Mouse (Mus musculus) neural tube, embryonic 15.5 days (tissue): ENCODE measurements around the gene Mcm5. TPM values are rescaled to one million over a fixed set of nuclear protein-coding genes. Genes with fewer than 3 reads are reported as not detected.

Experiments used
- ATAC-seq: fragments of 200-750 bp; cut with Nextera tagmentation; 2 replicates; pipeline ENCODE4 v1.8.0; 2017; ENCODE audit warnings: mild to moderate bottlenecking, moderate TSS enrichment, moderate library complexity; ENCODE audit not compliant: low FRiP score
- H3K27ac ChIP-seq: fragments of 300-500 bp; sonication (generic); replicated peaks from 2 replicates; pipeline ENCODE4 v1.5.1; 2015; ENCODE audit warnings: mild to moderate bottlenecking, inconsistent platforms
- H3K27me3 ChIP-seq: fragments of 300-500 bp; sonication (generic); replicated peaks from 2 replicates; pipeline ENCODE4 v1.6.1; 2015; ENCODE audit warnings: inconsistent platforms
- H3K36me3 ChIP-seq: fragments of 300-500 bp; sonication (generic); 2 replicates; pipeline ENCODE4 v1.6.1; 2015; ENCODE audit warnings: inconsistent platforms
- H3K4me1 ChIP-seq: fragments of 300-500 bp; sonication (generic); 2 replicates; pipeline ENCODE4 v1.6.1; 2015; ENCODE audit warnings: inconsistent platforms
- H3K4me2 ChIP-seq: fragments of 300-500 bp; sonication (generic); 2 replicates; pipeline ENCODE4 v1.6.1; 2015; ENCODE audit warnings: inconsistent platforms, mild to moderate bottlenecking, moderate library complexity
- H3K4me3 ChIP-seq: fragments of 300-500 bp; sonication (generic); replicated peaks from 2 replicates; pipeline ENCODE4 v1.5.1; 2015; ENCODE audit warnings: mild to moderate bottlenecking, inconsistent platforms
- H3K9ac ChIP-seq: fragments of 300-500 bp; sonication (generic); replicated peaks from 2 replicates; pipeline ENCODE4 v1.6.1; 2015; ENCODE audit warnings: mild to moderate bottlenecking, inconsistent platforms
- H3K9me3 ChIP-seq: fragments of 300-500 bp; sonication (generic); replicated peaks from 2 replicates; pipeline ENCODE4 v1.6.1; 2016; ENCODE audit warnings: inconsistent platforms
- WGBS: fragments of 180-500 bp; shearing (Covaris S2); methylation state at CpG from one replicate; pipeline ENCODE4 v1.1.7; 2015; ENCODE audit warnings: mixed read lengths; 5-methylcytosine and 5-hydroxymethylcytosine counted together
- polyA plus RNA-seq: library from polyadenylated mRNA; unstranded; fragments of >200 nt; fragmentation: Nextera tagmentation; extraction: Ambion mirVana; gene quantifications from 2 replicates; pipeline ENCODE4 v1.2.1, GENCODE M21; 2015

The Mcm5 gene
- polyA plus RNA-seq, 1 experiment from 2014 or later, result 25.7 TPM

DNA sequence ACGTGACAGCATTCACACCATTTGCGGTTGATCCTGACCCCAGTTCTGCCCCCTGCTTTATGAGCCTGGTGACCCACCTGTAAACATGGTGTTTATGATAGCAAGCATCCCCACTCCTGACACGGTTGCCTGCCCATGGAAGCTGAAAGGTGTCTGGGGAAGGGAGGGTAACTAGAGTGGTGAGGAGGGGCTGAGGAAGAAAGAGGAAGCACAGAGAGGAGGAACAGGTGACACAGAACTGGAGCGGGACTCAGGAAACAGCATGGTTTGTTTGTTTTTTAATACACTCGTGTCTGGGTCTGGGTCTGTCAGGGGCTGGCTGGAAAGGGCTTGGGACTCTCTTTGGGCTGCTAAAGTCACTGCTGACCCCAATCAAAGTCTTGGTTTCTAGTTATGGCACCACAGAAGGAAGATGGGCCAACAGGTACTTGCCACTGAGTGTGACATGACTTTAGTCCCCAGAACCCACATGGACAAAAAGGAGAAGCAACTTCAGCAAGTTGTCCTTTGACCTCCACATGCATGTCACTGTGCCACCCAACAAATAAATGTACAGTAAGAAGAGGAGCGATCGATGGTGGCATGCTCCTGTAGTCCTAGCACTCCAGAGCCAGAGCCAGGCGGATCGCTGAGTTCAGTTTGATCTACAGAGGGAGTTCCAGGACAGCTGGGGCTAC, 27.9 kb upstream of the Mcm5 start:
- no peak overlapping the region for H3K4me3 ChIP-seq
- no peaks in the 10 kb centered on the region for H3K27me3 ChIP-seq
- no peak overlapping the region for H3K27ac ChIP-seq
- ATAC-seq, result no peak
- no peaks in the 10 kb centered on the region for H3K36me3 ChIP-seq
- WGBS, result 80% methylated on average over 9 of the region's 9 CpGs
- H3K9ac ChIP-seq, result no peak overlapping the region
- 0 out of 2 replicates have a peak, but pooled peaks cover 3% of the 10 kb centered on the region for H3K4me1 ChIP-seq
- no peaks in the 10 kb centered on the region for H3K9me3 ChIP-seq
- no peak overlapping the region for H3K4me2 ChIP-seq

DNA sequence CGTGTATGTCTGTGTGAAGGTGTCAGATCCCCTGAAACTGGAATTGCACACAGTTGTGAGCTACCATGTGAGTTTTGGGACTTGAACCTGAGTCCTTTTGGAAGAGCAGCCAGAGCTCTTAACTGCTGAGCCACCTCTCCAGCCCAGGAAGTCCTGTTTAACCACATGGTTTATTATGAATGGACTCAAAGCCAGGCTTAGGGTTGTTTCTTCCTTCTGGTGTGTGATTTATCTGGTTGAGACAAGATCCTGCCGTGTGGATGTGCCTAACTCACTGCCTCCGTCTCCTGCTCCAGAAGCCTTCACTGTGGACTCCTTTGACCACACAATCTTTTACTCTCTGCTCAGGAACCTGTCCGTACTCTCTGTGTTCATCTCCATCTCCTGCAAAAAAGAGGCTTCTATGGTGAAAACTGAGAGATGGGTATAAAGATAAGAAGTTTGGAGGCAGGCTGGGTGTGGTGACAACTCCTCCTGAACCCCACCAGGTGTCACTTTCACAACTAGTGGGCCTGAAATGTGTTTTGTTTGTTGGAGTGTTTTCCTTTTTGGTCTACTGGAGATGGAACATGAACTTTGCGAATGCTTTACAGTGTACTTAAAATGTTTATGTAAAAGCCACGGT, 27.1 kb upstream of the Mcm5 start:
- Histone ChIP-seq H3K36me3 (no peaks in the 10 kb centered on the region), H3K4me1 (0 out of 2 replicates have a peak, but pooled peaks cover 3% of the 10 kb centered on the region), H3K9ac (no peak overlapping the region), H3K27me3 (no peaks in the 10 kb centered on the region), H3K9me3 (no peaks in the 10 kb centered on the region), H3K4me2 (no peak overlapping the region), H3K27ac (no peak overlapping the region), H3K4me3 (no peak overlapping the region)
- 87% methylated on average over 6 of the region's 6 CpGs for WGBS
- no peak for ATAC-seq

DNA sequence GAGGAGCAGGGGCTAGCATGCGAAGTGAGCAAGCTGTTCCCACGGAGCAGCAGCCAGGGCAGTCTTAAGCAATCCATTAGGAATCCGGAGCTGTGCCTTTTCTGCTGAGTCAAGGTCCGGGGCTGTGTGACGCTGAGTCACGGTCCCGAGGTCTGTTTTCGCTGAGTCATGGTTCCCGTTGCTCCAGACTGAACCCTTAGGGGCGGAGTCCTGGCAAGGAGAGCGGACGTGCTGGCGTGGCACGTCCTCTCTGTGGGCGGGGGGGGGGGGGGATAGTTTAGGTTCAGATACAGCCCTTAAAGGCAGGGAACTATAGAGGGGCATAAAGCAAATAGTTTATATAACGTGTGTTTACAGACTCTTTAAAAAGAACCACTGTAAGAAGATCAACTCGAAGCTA, 25.5 kb upstream of the Mcm5 start:
- Histone ChIP-seq H3K27ac (no peak overlapping the region), H3K27me3 (no peaks in the 10 kb centered on the region), H3K4me2 (peak overlapping the region; percentile 55), H3K4me3 (peak overlapping the region; percentile 31), H3K9me3 (no peaks in the 10 kb centered on the region), H3K36me3 (no peaks in the 10 kb centered on the region), H3K9ac (no peak overlapping the region; the same call in 1 of the 2 replicates), H3K4me1 (peaks cover 3% of the 10 kb centered on the region; the same call in 1 of the 2 replicates)
- peak; percentile 89 for ATAC-seq
- WGBS, result 7% methylated on average over 16 of the region's 17 CpGs

DNA sequence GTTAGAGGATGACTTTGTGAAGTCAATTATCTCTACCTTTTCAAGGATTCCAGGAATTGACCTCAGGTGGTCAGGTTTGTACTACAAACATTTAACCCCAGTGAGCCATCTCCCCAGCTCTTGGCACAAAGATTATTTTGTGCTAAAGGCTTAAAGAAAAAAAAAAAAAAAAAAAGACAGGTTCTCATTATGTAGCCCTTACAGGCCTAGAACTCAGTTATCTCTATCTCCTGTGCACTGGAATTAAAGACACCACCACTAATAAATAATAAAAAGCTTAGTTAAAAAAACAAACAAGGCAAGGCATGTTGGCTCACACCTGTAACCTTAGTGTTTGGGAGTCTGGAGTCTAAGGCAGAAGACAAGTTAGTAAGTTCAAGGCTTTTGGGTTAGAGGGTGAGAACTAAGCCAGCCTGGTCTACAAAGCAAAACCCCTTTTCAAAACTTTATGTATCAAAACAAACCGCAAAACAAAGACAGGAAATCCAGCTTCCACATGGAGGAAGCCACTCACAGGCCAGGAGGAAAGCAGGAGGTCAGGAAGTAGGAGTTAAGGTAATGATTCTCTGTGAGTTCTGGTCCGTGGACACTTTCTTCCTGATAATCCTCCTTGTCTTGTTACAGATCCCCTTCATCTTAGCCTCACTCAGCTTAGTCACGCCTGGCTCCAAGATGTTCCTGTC, 24.8 kb upstream of the Mcm5 start:
- Histone ChIP-seq H3K36me3 (no peaks in the 10 kb centered on the region), H3K9ac (no peak overlapping the region), H3K4me3 (no peak overlapping the region), H3K27me3 (no peaks in the 10 kb centered on the region), H3K27ac (no peak overlapping the region), H3K9me3 (no peaks in the 10 kb centered on the region), H3K4me2 (peak overlapping the region; percentile 55; the same call in 1 of the 2 replicates), H3K4me1 (peaks cover 9% of the 10 kb centered on the region)
- ATAC-seq, result no peak
- 83% methylated on average over 3 of the region's 3 CpGs for WGBS

DNA sequence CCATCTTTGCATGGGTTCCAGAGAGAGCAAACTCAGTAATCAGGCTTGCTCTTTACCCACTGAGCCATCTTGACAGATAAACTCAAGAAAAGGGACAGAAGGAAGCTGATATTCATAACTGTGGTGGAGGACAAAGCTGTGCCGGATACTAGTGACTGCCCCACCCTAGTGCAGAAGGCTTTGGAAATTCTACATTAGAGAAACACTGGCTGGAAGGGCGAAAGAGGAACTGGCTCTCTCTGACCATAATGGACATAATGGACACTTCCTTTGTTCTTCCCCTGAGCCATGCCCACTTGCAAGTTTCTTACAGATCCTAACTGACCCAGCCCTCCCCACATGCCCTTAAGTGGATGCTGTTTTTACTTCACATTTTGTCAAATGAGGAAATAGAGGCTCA, 23.4 kb upstream of the Mcm5 start:
- WGBS, result 78% methylated on average over 2 of the region's 2 CpGs
- H3K9ac ChIP-seq, result no peak overlapping the region
- H3K4me3 ChIP-seq, result no peak overlapping the region
- peaks cover 10% of the 10 kb centered on the region for H3K4me1 ChIP-seq
- ATAC-seq, result no peak
- H3K9me3 ChIP-seq, result no peaks in the 10 kb centered on the region
- no peaks in the 10 kb centered on the region for H3K27me3 ChIP-seq
- no peak overlapping the region for H3K4me2 ChIP-seq
- H3K36me3 ChIP-seq, result no peaks in the 10 kb centered on the region
- H3K27ac ChIP-seq, result no peak overlapping the region

DNA sequence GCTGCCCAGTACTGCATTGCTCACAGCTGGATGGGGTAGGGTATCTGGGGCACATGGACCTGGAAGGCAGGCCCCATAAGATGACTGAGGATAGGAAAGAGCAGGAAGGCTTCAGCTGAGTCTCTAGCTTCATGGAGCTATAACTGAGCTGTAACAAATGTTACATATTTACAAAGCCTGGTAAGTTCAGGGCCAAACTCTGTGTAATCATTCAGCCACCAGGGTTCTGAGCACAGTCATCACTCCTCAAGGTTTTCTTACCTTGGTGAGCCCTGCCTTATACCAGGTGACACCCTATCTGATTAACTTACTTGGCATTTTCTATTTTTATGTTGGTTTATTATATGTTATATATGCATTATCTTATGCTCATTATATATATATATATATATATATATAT, 22.2 kb upstream of the Mcm5 start:
- peaks cover 10% of the 10 kb centered on the region for H3K4me1 ChIP-seq
- no peak overlapping the region for H3K4me3 ChIP-seq
- H3K4me2 ChIP-seq, result no peak overlapping the region
- H3K27ac ChIP-seq, result no peak overlapping the region
- H3K36me3 ChIP-seq, result no peaks in the 10 kb centered on the region
- no peaks in the 10 kb centered on the region for H3K27me3 ChIP-seq
- no peak overlapping the region for H3K9ac ChIP-seq
- H3K9me3 ChIP-seq, result no peaks in the 10 kb centered on the region
- no peak for ATAC-seq

DNA sequence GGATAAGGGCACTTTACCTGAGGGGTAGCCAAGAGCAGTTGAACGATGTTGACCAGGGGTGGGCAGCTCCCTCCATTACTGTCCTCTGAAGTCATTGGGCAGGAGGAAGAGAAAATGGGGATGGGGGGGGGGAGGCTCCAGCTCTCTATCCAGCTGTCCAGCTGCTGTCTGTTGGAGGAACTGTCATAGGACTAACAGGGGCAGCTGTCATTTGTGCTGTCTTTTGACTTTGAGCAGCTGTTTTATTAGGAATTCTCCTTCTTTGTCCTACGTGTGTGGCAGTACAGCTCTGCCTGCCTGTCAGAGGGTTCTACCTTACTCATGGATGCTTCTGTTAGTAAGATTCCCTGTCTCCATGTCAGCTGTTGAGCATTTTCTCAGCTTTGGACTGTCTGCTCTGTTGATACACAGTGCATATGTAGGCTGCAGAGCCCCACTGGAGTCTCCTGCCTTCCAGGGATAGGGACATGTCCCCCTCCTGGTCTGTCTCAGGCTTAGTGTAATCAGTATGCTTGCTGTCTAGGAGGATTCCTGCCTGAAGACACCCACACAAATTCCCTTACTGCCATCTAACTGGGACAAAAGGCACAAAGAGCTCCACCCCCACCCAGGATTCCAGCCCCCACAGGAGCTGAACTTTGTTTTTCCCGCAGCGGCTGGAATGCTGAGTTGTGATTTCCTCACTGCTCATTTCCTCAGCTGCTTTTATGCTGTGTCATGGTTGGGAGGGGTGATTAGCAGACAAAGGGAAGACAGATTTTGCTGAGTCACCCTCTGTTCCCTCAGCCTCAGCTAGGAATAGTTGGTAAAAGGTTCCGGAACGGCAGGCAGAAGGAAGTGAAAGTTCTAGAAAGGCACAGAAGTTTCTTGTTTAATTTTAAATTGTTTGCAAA, 20.1 kb upstream of the Mcm5 start:
- Histone ChIP-seq H3K4me2 (peak overlapping the region; percentile 40), H3K9me3 (no peaks in the 10 kb centered on the region), H3K9ac (no peak overlapping the region), H3K4me3 (no peak overlapping the region), H3K27ac (0 out of 2 replicates have a peak overlapping the region, but pooled peaks have one; percentile 13), H3K4me1 (peaks cover 18% of the 10 kb centered on the region), H3K27me3 (no peaks in the 10 kb centered on the region), H3K36me3 (no peaks in the 10 kb centered on the region)
- WGBS, result 23% methylated on average over 6 of the region's 6 CpGs
- peak; percentile 54; the same call in 1 of the 2 replicates for ATAC-seq

DNA sequence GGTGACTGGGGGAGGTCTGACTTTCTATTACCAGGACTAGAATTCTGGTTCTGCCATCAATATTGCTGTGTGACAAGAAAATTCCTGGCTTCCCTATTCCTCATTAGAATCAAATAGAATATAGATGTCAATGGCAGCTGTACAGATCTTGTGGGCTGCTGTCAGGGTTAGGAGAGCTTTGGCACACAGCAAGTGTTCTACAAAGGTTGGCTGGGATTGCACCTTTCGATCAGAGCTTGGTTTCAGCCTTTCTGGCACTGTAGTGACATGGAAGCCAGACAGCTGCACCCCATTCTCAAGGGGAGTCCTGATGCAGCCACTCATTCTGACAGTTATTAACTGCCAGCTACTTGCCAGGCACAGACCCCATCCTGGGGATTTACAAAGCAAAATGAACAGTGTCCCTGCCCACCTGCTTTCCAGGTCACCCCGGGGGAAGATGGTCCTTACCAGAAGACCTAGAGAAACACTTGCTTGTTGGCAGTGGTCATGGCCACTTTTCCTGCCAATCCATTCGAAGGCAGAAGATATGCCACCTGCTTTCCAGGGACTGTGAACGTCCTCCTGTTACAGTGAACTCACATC, 18.5 kb upstream of the Mcm5 start:
- H3K4me1 ChIP-seq, result peaks cover 18% of the 10 kb centered on the region
- no peak for ATAC-seq
- no peaks in the 10 kb centered on the region for H3K9me3 ChIP-seq
- no peak overlapping the region for H3K9ac ChIP-seq
- no peak overlapping the region for H3K27ac ChIP-seq
- H3K4me3 ChIP-seq, result no peak overlapping the region
- WGBS, result 78% methylated on average over 4 of the region's 4 CpGs
- H3K4me2 ChIP-seq, result no peak overlapping the region
- H3K36me3 ChIP-seq, result no peaks in the 10 kb centered on the region
- no peaks in the 10 kb centered on the region for H3K27me3 ChIP-seq

DNA sequence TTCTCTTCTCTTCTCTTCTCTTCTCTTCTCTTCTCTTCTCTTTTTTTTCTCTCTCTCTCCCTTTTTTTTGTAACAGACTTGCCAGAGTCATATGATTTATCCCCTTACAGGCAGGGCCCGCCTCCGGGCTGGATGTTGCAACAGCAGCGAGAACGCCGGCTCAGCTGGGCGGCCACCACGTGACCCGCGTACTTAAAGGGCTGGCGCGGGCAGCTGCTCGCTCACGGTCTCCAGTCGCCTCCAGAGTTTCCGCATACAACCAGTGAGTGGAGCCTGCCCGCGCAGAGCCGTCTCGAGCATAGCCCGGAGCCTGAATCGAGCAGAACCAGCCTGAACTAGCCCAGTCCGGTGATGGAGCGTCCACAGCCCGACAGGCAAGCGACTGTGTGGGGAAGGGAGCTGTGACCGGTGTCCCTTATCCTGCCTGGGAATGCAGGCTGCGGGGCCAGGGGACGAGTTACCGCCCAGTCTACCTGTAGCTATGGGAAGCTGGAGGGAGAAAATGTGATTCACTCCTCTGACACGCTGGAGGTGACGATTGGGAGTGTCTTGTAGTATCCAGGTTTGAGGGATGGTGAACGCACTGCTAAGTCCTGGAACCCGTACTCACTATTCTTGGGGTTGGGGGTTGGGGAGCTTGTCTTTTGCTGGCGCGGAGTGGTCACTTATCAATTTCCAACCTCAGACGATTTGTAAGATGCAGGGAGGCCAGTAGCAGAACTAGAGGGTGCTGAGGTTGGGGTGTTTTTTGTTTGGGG, 15.8 kb upstream of the Mcm5 start, which contains the start of gene Hmox1:
Gene Hmox1 (plus strand): TSS at position 223 of the 758 bp plus-strand sequence.
- 1% methylated on average over 36 of the region's 36 CpGs for WGBS
- Histone ChIP-seq H3K9ac (peak within 1 kb of the TSS; percentile 57), H3K27ac (0 out of 2 replicates have a peak within 1 kb of the TSS, but pooled peaks have one; percentile 61), H3K9me3 (no peaks in the 10 kb centered on the region), H3K4me3 (peak within 1 kb of the TSS; percentile 56), H3K4me2 (peak within 1 kb of the TSS; percentile 80), H3K36me3 (no peaks in the 10 kb centered on the region), H3K27me3 (no peaks in the 10 kb centered on the region), H3K4me1 (peaks cover 18% of the 10 kb centered on the region)
- peak; percentile 91 for ATAC-seq

DNA sequence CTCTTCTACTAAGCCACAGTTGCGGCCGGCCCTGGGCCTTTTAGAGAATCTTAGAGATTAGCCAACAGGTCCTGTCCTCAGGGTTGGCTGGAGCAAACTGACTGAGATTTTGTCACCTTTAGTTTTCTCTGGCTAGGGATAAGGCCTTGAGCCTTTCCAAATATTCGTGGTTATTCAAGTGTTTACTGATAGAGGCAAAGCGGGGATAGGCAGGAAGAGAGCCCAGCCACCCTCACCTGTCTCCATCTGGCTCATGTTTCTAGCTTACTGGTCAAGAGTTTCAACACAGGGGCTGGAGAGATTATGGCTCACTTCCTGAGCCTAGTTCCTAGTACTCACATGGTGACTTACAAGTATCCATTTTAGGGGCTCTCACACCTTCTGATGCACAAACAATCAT, 6.4 kb upstream of the Mcm5 start:
- no peak for ATAC-seq
- no peaks in the 10 kb centered on the region for H3K4me1 ChIP-seq
- no peak overlapping the region for H3K27ac ChIP-seq
- no peak overlapping the region for H3K9ac ChIP-seq
- 93% methylated on average over 4 of the region's 4 CpGs for WGBS
- no peak overlapping the region for H3K4me3 ChIP-seq
- H3K27me3 ChIP-seq, result no peaks in the 10 kb centered on the region
- H3K36me3 ChIP-seq, result no peaks in the 10 kb centered on the region
- no peaks in the 10 kb centered on the region for H3K9me3 ChIP-seq
- H3K4me2 ChIP-seq, result no peak overlapping the region
